Mouse (Mus musculus) MEL (cell line): Measurements from ENCODE around the gene Gbp2b. TPM values are rescaled to one million over a fixed set of nuclear protein-coding genes. Genes with fewer than 3 reads are reported as not detected.

Experiments
- DNase-seq: peaks from one replicate; pipeline ENCODE4 v3.0.0; 2011; ENCODE audit warnings: low read depth, low spot score
- H3K27ac ChIP-seq: 2 replicates; pipeline ENCODE4 v1.5.1; 2012; ENCODE audit warnings: low read depth, mild to moderate bottlenecking, control low read depth, low read length, moderate library complexity; ENCODE audit not compliant: control insufficient read depth
- H3K27me3 ChIP-seq, 2 experiments: fragments of 150-350 bp in 1 of 2; sonication (generic) in 1 of 2; 2 replicates each; pipeline ENCODE4 v1.6.1; 2012; ENCODE audit warnings: low read length in 2 of 2, mild to moderate bottlenecking in 2 of 2, improper control_type of control experiment in 1 of 2, moderate library complexity in 1 of 2; ENCODE audit not compliant: insufficient read depth in 2 of 2, control insufficient read depth in 1 of 2
- H3K36me3 ChIP-seq, 2 experiments: 2 replicates each; pipeline ENCODE4 v1.6.1; 2012 to 2014; ENCODE audit warnings: low read length in 2 of 2, improper control_type of control experiment in 1 of 2, inconsistent platforms in 1 of 2, mild to moderate bottlenecking in 1 of 2; ENCODE audit not compliant: insufficient read depth in 2 of 2, control insufficient read depth in 1 of 2
- H3K4me1 ChIP-seq, 2 experiments: fragments of 150-350 bp in 1 of 2; sonication (generic) in 1 of 2; 2 replicates each; pipeline ENCODE4 v1.6.1; 2012; ENCODE audit warnings: low read length in 2 of 2, improper control_type of control experiment in 1 of 2, mild to moderate bottlenecking in 1 of 2; ENCODE audit not compliant: insufficient read depth in 2 of 2, control insufficient read depth in 1 of 2
- H3K4me3 ChIP-seq, 2 experiments: fragments of 150-350 bp in 1 of 2; sonication (generic) in 1 of 2; 2 replicates each; pipeline ENCODE4 v1.5.1; 2012; ENCODE audit warnings: low read depth in 2 of 2, low read length in 2 of 2, mild to moderate bottlenecking in 2 of 2, moderate library complexity in 2 of 2, control low read depth in 1 of 2, improper control_type of control experiment in 1 of 2; ENCODE audit not compliant: control insufficient read depth in 1 of 2, insufficient read depth in 1 of 2
- H3K79me2 ChIP-seq: 2 replicates; pipeline ENCODE4 v1.6.1; 2012; ENCODE audit warnings: mild to moderate bottlenecking, low read length, moderate library complexity; ENCODE audit not compliant: control insufficient read depth, poor library complexity, insufficient read depth
- H3K9ac ChIP-seq: 2 replicates; pipeline ENCODE4 v1.6.1; 2012; ENCODE audit warnings: low read depth, mild to moderate bottlenecking, control low read depth, low read length, moderate library complexity; ENCODE audit not compliant: control insufficient read depth, poor library complexity, severe bottlenecking
- H3K9me3 ChIP-seq: fragments of 150-350 bp; sonication (generic); replicated peaks from 2 replicates; pipeline ENCODE4 v1.6.1; 2012; ENCODE audit warnings: mild to moderate bottlenecking, low read length, improper control_type of control experiment, moderate library complexity; ENCODE audit not compliant: insufficient read depth
- CHD1 ChIP-seq: IDR thresholded peaks from 2 replicates; pipeline ENCODE4 v1.6.1; 2012; ENCODE audit warnings: low read depth, mild to moderate bottlenecking, inconsistent platforms, low read length, improper control_type of control experiment
- ELF1 ChIP-seq: IDR thresholded peaks from 2 replicates; pipeline ENCODE4 v1.6.1; 2014; ENCODE audit warnings: low read depth, mild to moderate bottlenecking, inconsistent platforms, low read length, improper control_type of control experiment, moderate library complexity
- EP300 ChIP-seq, 2 experiments: IDR thresholded peaks; 2 replicates each; pipeline ENCODE4 v1.6.1; 2011; ENCODE audit warnings: improper control_type of control experiment in 2 of 2, low read length in 2 of 2, low read depth in 1 of 2, mild to moderate bottlenecking in 1 of 2
- KAT2A ChIP-seq: conservative IDR thresholded peaks from 2 replicates; pipeline ENCODE4 v1.6.1; 2012; ENCODE audit warnings: low read depth, low read length, improper control_type of control experiment, inconsistent platforms
- MAZ ChIP-seq: IDR thresholded peaks from 2 replicates; pipeline ENCODE4 v1.6.1; 2012; ENCODE audit warnings: low read depth, mild to moderate bottlenecking, inconsistent platforms, low read length, improper control_type of control experiment
- MEF2A ChIP-seq: IDR thresholded peaks from 2 replicates; pipeline ENCODE4 v1.6.1; 2014; ENCODE audit warnings: low read depth, mild to moderate bottlenecking, inconsistent platforms, low read length, improper control_type of control experiment; ENCODE audit not compliant: poor library complexity, insufficient replicate concordance, severe bottlenecking; ENCODE audit errors: extremely low read depth
- MYC ChIP-seq: IDR thresholded peaks from 2 replicates; pipeline ENCODE4 v1.6.1; 2011; ENCODE audit warnings: low read depth, mild to moderate bottlenecking, low read length, improper control_type of control experiment, moderate library complexity
- NELFE ChIP-seq: IDR thresholded peaks from 2 replicates; pipeline ENCODE4 v1.6.1; 2011; ENCODE audit warnings: low read depth, low read length, improper control_type of control experiment
- NRF1 ChIP-seq: IDR thresholded peaks from 2 replicates; pipeline ENCODE4 v1.6.1; 2014; ENCODE audit warnings: low read depth, mild to moderate bottlenecking, inconsistent platforms, low read length, improper control_type of control experiment, moderate library complexity; ENCODE audit not compliant: poor library complexity, insufficient read depth, severe bottlenecking
- POLR2A ChIP-seq, 2 experiments: IDR thresholded peaks; 2 replicates each; pipeline ENCODE4 v1.6.1; 2011 to 2012; ENCODE audit warnings: low read length in 2 of 2, mild to moderate bottlenecking in 2 of 2, control low read depth in 1 of 2, improper control_type of control experiment in 1 of 2, low read depth in 1 of 2, moderate library complexity in 1 of 2; ENCODE audit not compliant: control insufficient read depth in 1 of 2, insufficient read depth in 1 of 2, poor library complexity in 1 of 2
- SIN3A ChIP-seq: IDR thresholded peaks from 2 replicates; pipeline ENCODE4 v1.6.1; 2012; ENCODE audit warnings: low read length, improper control_type of control experiment, inconsistent platforms
- SMC3 ChIP-seq: IDR thresholded peaks from 2 replicates; pipeline ENCODE4 v1.6.1; 2011; ENCODE audit warnings: low read depth, low read length, improper control_type of control experiment
- TCF12 ChIP-seq: IDR thresholded peaks from 2 replicates; pipeline ENCODE4 v1.6.1; 2014; ENCODE audit warnings: low read depth, mild to moderate bottlenecking, inconsistent platforms, low read length, improper control_type of control experiment, moderate library complexity
- UBTF ChIP-seq: IDR thresholded peaks from 2 replicates; pipeline ENCODE4 v1.6.1; 2012; ENCODE audit warnings: low read depth, mild to moderate bottlenecking, inconsistent platforms, low read length, improper control_type of control experiment, moderate library complexity, borderline replicate concordance; ENCODE audit not compliant: insufficient read depth
- USF1 ChIP-seq: IDR thresholded peaks from 2 replicates; pipeline ENCODE4 v1.6.1; 2014; ENCODE audit warnings: low read depth, mild to moderate bottlenecking, inconsistent platforms, low read length, improper control_type of control experiment, moderate library complexity
- ZC3H11A ChIP-seq: IDR thresholded peaks from 2 replicates; pipeline ENCODE4 v1.6.1; 2012; ENCODE audit warnings: low read depth, mild to moderate bottlenecking, inconsistent platforms, low read length, improper control_type of control experiment
- ZKSCAN1 ChIP-seq: IDR thresholded peaks from 2 replicates; pipeline ENCODE4 v1.6.1; 2012; ENCODE audit warnings: low read depth, mild to moderate bottlenecking, inconsistent platforms, low read length, improper control_type of control experiment, moderate library complexity
- ZNF384 ChIP-seq: IDR thresholded peaks from 2 replicates; pipeline ENCODE4 v1.6.1; 2012; ENCODE audit warnings: low read depth, mild to moderate bottlenecking, inconsistent platforms, low read length, improper control_type of control experiment
- polyA plus RNA-seq, 2 experiments: library from polyadenylated mRNA; stranded (reverse) in 1 of 2; unstranded in 1 of 2; fragments of >175 nt in 1 of 2; fragments of >200 nt in 1 of 2; gene quantifications; 2 replicates each; pipeline versions ENCODE4 v1.2.1 to v1.2.4; 2012; ENCODE audit warnings: low replicate concordance in 2 of 2, low read depth in 1 of 2; ENCODE audit not compliant: insufficient read length in 2 of 2, insufficient read depth in 1 of 2, missing spikeins in 1 of 2
- total RNA-seq: library from RNA; depleted of rRNA; stranded (reverse); fragments of 300-350 nt; gene quantifications from 2 replicates; pipeline ENCODE4 v1.2.3, GENCODE M21; 2012

The Gbp2b gene
- total and polyA plus RNA-seq, 3 experiments = not detected

GRCm38 (mm10) chr3:142583067-142583466, 11.6 kb upstream of the Gbp2b start:
- H3K4me3 ChIP-seq = no peak overlapping the region
- H3K27me3 ChIP-seq = no peaks in the 10 kb centered on the region; a peak in 1 of 4 replicates
- no peak overlapping the region for H3K9ac ChIP-seq
- H3K79me2 ChIP-seq = no peaks in the 10 kb centered on the region
- no peak for DNase-seq
- no peak overlapping the region for H3K27ac ChIP-seq
- H3K36me3 ChIP-seq = no peaks in the 10 kb centered on the region
- no peak for TF ChIP-seq SIN3A
- TF ChIP-seq ZNF384 = no peak
- TF ChIP-seq KAT2A = no peak
- no peak for TF ChIP-seq CHD1
- TF ChIP-seq EP300 (IDR thresholded peaks at IDR 0.05; ENCODE audit: low read depth in 1 of 2, low read length in 2 of 2) = no peak
- TF ChIP-seq TCF12 = no peak
- TF ChIP-seq POLR2A (IDR thresholded peaks at IDR 0.05; ENCODE audit: control insufficient read depth in 1 of 2, insufficient read depth in 1 of 2, low read depth in 1 of 2, low read length in 2 of 2, poor library complexity in 1 of 2) = no peak
- TF ChIP-seq ZKSCAN1 = no peak
- no peak for TF ChIP-seq SMC3
- no peaks in the 10 kb centered on the region for H3K4me1 ChIP-seq
- no peaks in the 10 kb centered on the region for H3K9me3 ChIP-seq

- TF ChIP-seq EP300 (IDR thresholded peaks at IDR 0.05; ENCODE audit: low read depth in 1 of 2, low read length in 2 of 2) = no peak
- no peak for TF ChIP-seq NELFE
- no peak for TF ChIP-seq USF1
- no peak for TF ChIP-seq NRF1
- TF ChIP-seq ELF1 = no peak
- TF ChIP-seq ZNF384 = no peak
- no peak for TF ChIP-seq MEF2A
- no peak for TF ChIP-seq MAZ
- no peak for TF ChIP-seq UBTF
- no peak for TF ChIP-seq CHD1
- TF ChIP-seq KAT2A = no peak
- TF ChIP-seq ZC3H11A = no peak
- TF ChIP-seq MYC = no peak
Measured at GRCm38 (mm10) chr3:142587386-142587785, 7.3 kb upstream of the Gbp2b start.

More at GRCm38 (mm10) chr3:142587386-142587785, 7.3 kb upstream of the Gbp2b start:
- H3K27me3 ChIP-seq = no peaks in the 10 kb centered on the region; a peak in 1 of 4 replicates
- no peak for DNase-seq
- no peaks in the 10 kb centered on the region for H3K36me3 ChIP-seq
- no peaks in the 10 kb centered on the region for H3K79me2 ChIP-seq
- H3K4me3 ChIP-seq = no peak overlapping the region
- H3K9me3 ChIP-seq = no peaks in the 10 kb centered on the region
- H3K4me1 ChIP-seq = no peaks in the 10 kb centered on the region
- no peak overlapping the region for H3K27ac ChIP-seq
- no peak overlapping the region for H3K9ac ChIP-seq
